Comparison of ENCODE assay signal across 12 mouse cellular contexts in genomic region chr1:82199918-82200317, GRCm38 (mm10). TPM values are rescaled to one million over a fixed set of nuclear protein-coding genes. Genes with fewer than 3 reads are reported as not detected.
DNase-seq lines count a peak whose midpoint lies in the region; ATAC-seq and TF ChIP-seq lines count a peak whose summit lies in the region.
"Had no signal": no experiment of that assay in that cellular context is flagged by ENCODE, and none has a peak within 500 bp of the region (broad histone marks: within the 10 kb centered on the region; RNA-seq: fewer than 3 reads in every experiment).

No protein-coding gene starts in this region.

- no peaks in the 10 kb centered on the region for H3K36me3 ChIP-seq in limb, embryonic 13.5 days
- H3K36me3 ChIP-seq in limb, embryonic 10.5 days: no peaks in the 10 kb centered on the region
- H3K36me3 ChIP-seq in embryonic facial prominence, embryonic 13.5 days: no peaks in the 10 kb centered on the region
- no peaks in the 10 kb centered on the region for H3K36me3 ChIP-seq in limb, embryonic 14.5 days (ENCODE audit: control insufficient read depth, insufficient read depth, low read length)

- ATAC-seq in limb, embryonic 13.5 days (ENCODE audit: low FRiP score, low read depth): peak; percentile 49; the same call in 1 of the 2 replicates
- ATAC-seq in embryonic facial prominence, embryonic 13.5 days (ENCODE audit: insufficient number of reproducible peaks, insufficient read depth, low FRiP score, low TSS enrichment, low read depth): no peak
- ATAC-seq in limb, embryonic 14.5 days (ENCODE audit: low FRiP score, low read depth): peak; percentile 67; the same call in 1 of the 2 replicates
- ATAC-seq: activated CD4-positive, CD25-positive, alpha-beta regulatory T cell, adult 4 months had no signal

- no peak overlapping the region for H3K4me2 ChIP-seq in limb, embryonic 13.5 days (replicated peaks)
- peak overlapping the region; percentile 11; the same call in 1 of the 2 replicates for H3K4me2 ChIP-seq in embryonic facial prominence, embryonic 13.5 days
- no peak overlapping the region for H3K4me2 ChIP-seq in limb, embryonic 14.5 days (replicated peaks; ENCODE audit: low read depth, low read length, severe bottlenecking)

- intact Hi-C loops in gastrocnemius, postnatal 36 days (cut with DNase I): loop anchor here (5.0 kb wide), 1 partner anchor 37 kb away; no protein-coding TSS in a partner anchor

- WGBS in limb, embryonic 13.5 days: 8% methylated on average over 1 of the region's 1 CpGs
- WGBS in limb, embryonic 10.5 days: 56% methylated on average over 1 of the region's 1 CpGs
- WGBS in embryonic facial prominence, embryonic 13.5 days: 2% methylated on average over 1 of the region's 1 CpGs
- 12% methylated on average over 1 of the region's 1 CpGs for WGBS in limb, embryonic 14.5 days

- H3K9me3 ChIP-seq in limb, embryonic 13.5 days: no peaks in the 10 kb centered on the region
- H3K9me3 ChIP-seq in limb, embryonic 10.5 days (replicated peaks): no peaks in the 10 kb centered on the region
- H3K9me3 ChIP-seq in embryonic facial prominence, embryonic 13.5 days: no peaks in the 10 kb centered on the region
- H3K9me3 ChIP-seq in limb, embryonic 14.5 days (ENCODE audit: control insufficient read depth, low read length): no peaks in the 10 kb centered on the region

- peak; percentile 14 for DNase-seq in gastrocnemius, adult 18-20 months (ENCODE audit: low spot score)
- no peak for DNase-seq in gastrocnemius, postnatal 36 days
- DNase-seq in limb, embryonic 10.5 days (ENCODE audit: low spot score): no peak
- peak; percentile 63 for DNase-seq in limb, embryonic 14.5 days (ENCODE audit: low spot score)
- DNase-seq in liver: no peak
- DNase-seq in adrenal gland, postnatal 10 days: no peak
- DNase-seq: cerebellum, adult 9-11 months; kidney, postnatal 14 days had no signal

- no peak overlapping the region for H3K9ac ChIP-seq in limb, embryonic 13.5 days
- H3K9ac ChIP-seq in embryonic facial prominence, embryonic 13.5 days: no peak overlapping the region
- no peak overlapping the region for H3K9ac ChIP-seq in limb, embryonic 14.5 days (ENCODE audit: low read depth, low read length, severe bottlenecking)

- no peak overlapping the region for H3K4me3 ChIP-seq in limb, embryonic 13.5 days
- no peak overlapping the region for H3K4me3 ChIP-seq in limb, embryonic 10.5 days
- no peak overlapping the region for H3K4me3 ChIP-seq in embryonic facial prominence, embryonic 13.5 days
- H3K4me3 ChIP-seq in limb, embryonic 14.5 days (replicated peaks; ENCODE audit: low read length): no peak overlapping the region

- 0 out of 2 replicates have a peak overlapping the region, but pooled peaks have one; percentile 33 for H3K27ac ChIP-seq in limb, embryonic 13.5 days
- H3K27ac ChIP-seq in limb, embryonic 10.5 days: no peak overlapping the region
- peak overlapping the region; percentile 48 for H3K27ac ChIP-seq in embryonic facial prominence, embryonic 13.5 days
- no peak overlapping the region for H3K27ac ChIP-seq in limb, embryonic 14.5 days (replicated peaks; ENCODE audit: low read depth, low read length)

- peaks cover 48% of the 10 kb centered on the region for H3K4me1 ChIP-seq in limb, embryonic 13.5 days
- peaks cover 29% of the 10 kb centered on the region for H3K4me1 ChIP-seq in limb, embryonic 10.5 days
- peaks cover 22% of the 10 kb centered on the region for H3K4me1 ChIP-seq in embryonic facial prominence, embryonic 13.5 days
- peaks cover 34% of the 10 kb centered on the region for H3K4me1 ChIP-seq in limb, embryonic 14.5 days (ENCODE audit: control insufficient read depth, insufficient read depth, low read length)

- H3K27me3 ChIP-seq in limb, embryonic 13.5 days: 0 out of 2 replicates have a peak, but pooled peaks cover 2% of the 10 kb centered on the region
- H3K27me3 ChIP-seq in limb, embryonic 10.5 days (ENCODE audit: low read depth, poor library complexity, severe bottlenecking): no peaks in the 10 kb centered on the region
- H3K27me3 ChIP-seq in embryonic facial prominence, embryonic 13.5 days: no peaks in the 10 kb centered on the region
- H3K27me3 ChIP-seq in limb, embryonic 14.5 days (ENCODE audit: control insufficient read depth, insufficient read depth, low read length): no peaks in the 10 kb centered on the region

- TF ChIP-seq POLR2A in limb, embryonic 14.5 days (IDR thresholded peaks at IDR 0.05; ENCODE audit: borderline replicate concordance, extremely low read depth, insufficient read depth, insufficient read length): no peak

RNA-seq across cellular contexts. Expression of gene Gm9747, which starts 33.0 kb away (rescaled TPM):
- total RNA-seq in gastrocnemius, adult 18-20 months (2021): not detected
- not detected for total RNA-seq in gastrocnemius, postnatal 36 days (2021)
- polyA plus RNA-seq in limb, embryonic 13.5 days (2015; fragmentation: Nextera tagmentation; extraction: Ambion mirVana): 32.1 and 34.9 TPM in 2 replicates
- 15.4 and 24.6 TPM in 2 replicates for polyA plus RNA-seq in limb, embryonic 10.5 days (2016; fragmentation: Nextera tagmentation; extraction: Ambion mirVana)
- 25.5 and 29.0 TPM in 2 replicates for polyA plus RNA-seq in embryonic facial prominence, embryonic 13.5 days (2015; fragmentation: Nextera tagmentation; extraction: Ambion mirVana)
- polyA plus RNA-seq in limb, embryonic 14.5 days (2012; rRNA removed): 0.15 and 0.19 TPM in 2 replicates
- polyA plus RNA-seq in limb, embryonic 14.5 days (2014; fragmentation: Nextera tagmentation; extraction: Ambion mirVana): 44.9 and 45.2 TPM in 2 replicates
- not detected for total RNA-seq in adrenal gland, postnatal 10 days (2021)
- total RNA-seq: liver, adult 2 months had no signal

Comparison
In these comparisons a context has a peak if more than half of its experiments do, and no peak if none do; other contexts are left out.
1. DNase-seq: peak in gastrocnemius, adult 18-20 months (single experiment) and limb, embryonic 14.5 days (single experiment); none in gastrocnemius, postnatal 36 days (0 of 2), limb, embryonic 10.5 days (single experiment), liver (single experiment) and adrenal gland, postnatal 10 days (single experiment).
2. H3K27ac ChIP-seq: peak in limb, embryonic 13.5 days (single experiment) and embryonic facial prominence, embryonic 13.5 days (single experiment); none in limb, embryonic 10.5 days (single experiment) and limb, embryonic 14.5 days (single experiment).